Mouse (Mus musculus) frontal cortex, adult 2 months (tissue): Measurements from ENCODE around the gene Ufsp2. TPM values are rescaled to one million over a fixed set of nuclear protein-coding genes. Genes with fewer than 3 reads are reported as not detected.

ENCODE experiments used
- DNase-seq, 2 experiments: peaks; one replicate each; pipeline ENCODE4 v3.0.0; 2022; ENCODE audit warnings: low spot score in 1 of 2; ENCODE audit errors: extremely low spot score in 1 of 2
- polyA plus RNA-seq: library from polyadenylated mRNA; depleted of rRNA; stranded (reverse); fragments of >200 nt; gene quantifications from 2 replicates; pipeline ENCODE4 v1.2.3, GENCODE M21; 2012; rRNA removed

The Ufsp2 gene
- polyA plus RNA-seq, 1 experiment: 65.2 TPM

GRCm38 (mm10) chr8:46010746-46011680, 35.7 kb downstream of the Ufsp2 start:
- DNase-seq: peak in 1 of 2 experiments; percentile 41

- peak in 1 of 2 experiments; percentile 44 for DNase-seq
Observed at GRCm38 (mm10) chr8:46022203-46022602, 46.9 kb downstream of the Ufsp2 start.

GRCm38 (mm10) chr8:46022758-46023157, 47.4 kb downstream of the Ufsp2 start:
- DNase-seq: no peak

- DNase-seq: no peak
Observed at GRCm38 (mm10) chr8:46024392-46024791, 49.1 kb downstream of the Ufsp2 start.

- no peak for DNase-seq
Observed at GRCm38 (mm10) chr8:46036217-46036616, 60.9 kb downstream of the Ufsp2 start.

GRCm38 (mm10) chr8:46039666-46040065, 64.3 kb downstream of the Ufsp2 start:
- DNase-seq: no peak

- DNase-seq: peak; percentile 4 to 44
Observed at GRCm38 (mm10) chr8:46040260-46040659, 64.9 kb downstream of the Ufsp2 start.

Other genes starting within 250 kb of the Ufsp2 start
- 4.4 and 6.7 TPM in 2 replicates for gene Pdlim3, start 90.1 kb upstream of the Ufsp2 start, polyA plus RNA-seq
- 0.38 and 0.48 TPM in 2 replicates for gene Ccdc110, start 40.9 kb upstream of the Ufsp2 start, polyA plus RNA-seq
- gene 1700029J07Rik, start 276 bp upstream of the Ufsp2 start, polyA plus RNA-seq: 7.8 and 8.9 TPM in 2 replicates
- 0.36 TPM in 2 replicates for gene Lrp2bp, start 23.8 kb downstream of the Ufsp2 start, polyA plus RNA-seq
- gene Ankrd37, start 30.2 kb downstream of the Ufsp2 start, polyA plus RNA-seq: 14.5 and 21.0 TPM in 2 replicates
- gene Cfap97, start 176.2 kb downstream of the Ufsp2 start, polyA plus RNA-seq: 14.8 and 16.8 TPM in 2 replicates
- 26.9 and 30.1 TPM in 2 replicates for gene Snx25, start 176.6 kb downstream of the Ufsp2 start, polyA plus RNA-seq
- 634 and 635 TPM in 2 replicates for gene Slc25a4, start 235.8 kb downstream of the Ufsp2 start, polyA plus RNA-seq